Mouse (Mus musculus) adrenal gland, postnatal 14 days (tissue): Measurements from ENCODE around the gene Guca2a. TPM values are rescaled to one million over a fixed set of nuclear protein-coding genes. Genes with fewer than 3 reads are reported as not detected.
"Not testable (repeated sequence)": the region's sequence is repeated elsewhere in the genome, so short reads cannot be mapped to it uniquely, and the experiment has no call there.

Experiments used
- DNase-seq: peaks from one replicate; pipeline ENCODE4 v3.0.0; 2021; ENCODE audit warnings: mixed read lengths
- long read RNA-seq, 2 experiments: library from polyadenylated mRNA; stranded (forward); transcript quantifications; one replicate each; pipeline ENCODE4 v2.0.0; 2021
- total RNA-seq: library from RNA; stranded (reverse); gene quantifications from 2 replicates; pipeline ENCODE4 v1.2.3, GENCODE M21; 2021

Guca2a gene
- not detected in 2 replicates for total RNA-seq
- long read RNA-seq, experiment 1 = 0 reads
- long read RNA-seq, experiment 2 = 0 reads

DNA sequence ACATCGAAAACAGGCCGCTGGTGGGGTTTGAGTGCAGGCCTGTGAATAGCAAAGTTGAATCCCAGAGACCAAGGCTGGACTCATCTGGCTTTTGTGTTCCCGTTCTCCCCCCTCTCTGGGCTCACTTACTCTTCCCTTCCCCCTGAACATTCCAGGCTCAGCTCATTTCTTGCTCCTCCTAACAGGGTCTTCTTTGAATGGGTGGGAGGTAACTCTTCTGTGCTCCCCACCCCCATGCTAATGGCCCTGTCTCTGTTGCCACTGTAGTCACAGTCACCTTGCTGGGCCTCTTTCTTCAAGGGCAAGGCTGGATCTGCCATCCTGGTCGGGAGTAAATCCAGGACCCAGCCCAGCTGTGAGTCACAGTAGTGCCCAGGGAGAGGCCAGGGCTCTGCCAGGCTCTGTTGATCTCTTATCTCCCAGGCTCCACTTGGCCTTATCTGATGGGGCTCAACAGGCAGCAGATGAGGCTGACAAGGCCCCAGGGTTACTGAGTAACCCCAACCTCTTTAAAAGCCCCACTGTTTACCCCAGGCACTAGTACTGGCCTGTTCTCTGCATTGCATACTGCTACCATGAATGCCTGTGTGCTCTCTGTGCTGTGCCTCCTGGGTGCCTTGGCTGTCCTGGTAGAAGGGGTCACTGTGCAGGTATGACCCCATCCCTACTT lies at the start of gene Guca2a:
TSS of gene Guca2a (plus strand) at position 529 of the 670 bp plus-strand sequence.
- DNase-seq = peak; percentile 73

DNA sequence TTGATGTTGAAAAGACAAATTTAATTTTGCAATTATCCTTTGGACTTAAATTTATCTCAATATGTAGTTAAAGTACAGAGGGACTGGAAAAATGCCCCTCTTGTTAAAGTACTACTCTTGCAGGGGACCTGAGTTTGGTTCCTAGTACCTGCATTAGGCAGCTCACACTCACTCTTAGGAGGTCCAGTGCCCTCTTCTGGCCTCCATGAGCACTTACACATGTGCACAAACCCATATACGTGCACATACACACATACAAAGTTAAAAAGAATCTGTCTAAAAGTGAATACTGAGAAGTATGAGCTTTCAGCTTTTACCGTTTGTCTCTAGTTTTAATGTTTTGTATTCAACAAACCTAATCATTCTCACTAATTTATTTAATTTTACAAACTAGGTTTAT lies 49.5 kb upstream of the Guca2a start:
- no peak for DNase-seq

DNA sequence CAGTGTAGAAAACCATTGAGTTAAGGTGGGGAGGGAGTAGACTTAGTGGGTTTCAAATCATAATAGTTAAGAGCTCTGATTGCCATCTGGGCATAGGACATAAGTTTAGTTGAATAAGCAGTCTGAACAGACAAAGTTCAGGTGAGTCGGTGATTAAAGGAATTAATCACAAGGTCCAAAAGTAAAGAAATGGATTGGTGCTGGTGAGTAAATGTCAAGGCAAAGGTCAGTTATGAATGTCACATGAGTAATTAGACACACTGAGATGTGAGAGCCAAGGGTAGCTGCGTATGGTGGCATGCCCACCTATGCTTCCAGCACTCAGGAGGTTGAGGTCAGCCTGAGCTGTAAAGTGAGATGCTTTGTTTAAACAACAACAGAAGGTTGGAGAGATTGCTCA lies 48.1 kb upstream of the Guca2a start:
- no peak for DNase-seq

DNA sequence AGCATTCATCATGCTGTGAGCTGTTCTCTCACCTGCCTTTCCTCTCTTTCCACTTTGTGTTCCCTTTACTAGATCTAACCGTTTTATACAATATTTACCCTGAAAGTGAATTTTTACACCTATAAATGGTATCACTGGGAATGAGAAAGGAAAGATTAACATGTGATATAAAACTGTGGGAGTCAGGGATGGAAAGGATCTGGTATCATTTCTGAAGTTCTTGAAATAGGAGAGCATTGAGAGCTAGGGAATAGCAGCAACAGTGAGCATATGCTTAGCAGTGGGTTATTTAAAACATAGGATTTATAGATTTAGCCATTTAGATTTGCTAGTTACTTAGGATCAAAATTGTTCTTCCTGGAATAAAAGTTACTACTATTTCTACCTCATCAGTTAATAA lies 47.5 kb upstream of the Guca2a start:
- no peak for DNase-seq

DNA sequence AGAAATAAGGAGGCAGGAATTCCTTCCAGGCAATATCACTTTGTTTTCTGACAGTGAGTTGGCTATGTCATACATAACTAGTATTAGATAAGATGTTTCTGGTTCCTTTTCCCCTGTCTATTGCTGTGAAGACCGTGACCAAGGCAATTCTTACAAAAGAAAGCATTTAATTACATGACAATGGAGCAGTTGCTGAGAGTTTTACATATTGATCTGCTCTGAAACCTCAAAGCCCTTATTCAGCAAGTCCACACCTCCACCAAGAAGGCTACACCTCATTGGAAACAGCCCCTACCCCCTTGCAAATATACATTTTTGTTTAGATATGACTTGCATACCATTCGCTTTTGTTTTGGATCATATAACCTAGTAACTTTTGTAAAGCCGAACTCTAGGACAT lies 45.0 kb upstream of the Guca2a start:
- DNase-seq = no peak

DNA sequence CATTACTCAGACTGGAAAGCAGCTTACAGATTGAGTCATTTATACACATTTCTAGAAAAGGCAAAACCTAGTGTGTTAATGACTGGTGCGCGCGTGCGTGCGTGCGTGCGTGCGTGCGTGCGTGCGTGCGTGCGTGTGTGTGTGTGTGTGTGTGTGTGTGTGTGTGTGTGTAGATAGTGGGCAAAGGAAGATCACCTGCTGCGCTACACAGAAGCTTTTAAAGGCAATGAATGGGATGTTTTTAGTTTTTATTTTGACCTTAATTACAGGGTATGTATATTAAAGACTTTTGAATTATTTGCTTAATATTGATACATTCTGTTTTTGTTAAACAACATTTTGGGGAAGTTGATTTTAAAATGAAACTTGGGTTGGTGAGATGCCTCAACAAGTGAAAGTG lies 43.2 kb upstream of the Guca2a start:
- DNase-seq = no peak

DNA sequence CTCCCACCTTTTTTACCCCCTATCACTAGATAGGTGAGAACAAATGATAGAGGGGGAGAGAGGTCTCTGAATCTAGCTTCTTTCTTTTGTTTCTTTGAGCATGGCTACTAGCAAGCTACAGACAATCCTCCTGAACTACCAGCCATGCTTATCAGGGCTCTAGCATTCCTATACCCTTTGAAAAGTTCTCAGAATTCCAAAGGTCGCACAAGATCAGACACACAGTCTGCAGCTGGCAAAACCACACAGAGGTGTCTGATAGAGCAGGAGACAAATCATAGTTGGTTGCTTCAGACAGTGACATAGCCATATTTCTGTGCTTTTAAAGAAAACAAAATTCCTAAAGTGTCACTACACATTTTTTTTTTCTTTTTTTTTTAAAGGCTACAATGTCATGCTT lies 37.9 kb upstream of the Guca2a start:
- no peak for DNase-seq

DNA sequence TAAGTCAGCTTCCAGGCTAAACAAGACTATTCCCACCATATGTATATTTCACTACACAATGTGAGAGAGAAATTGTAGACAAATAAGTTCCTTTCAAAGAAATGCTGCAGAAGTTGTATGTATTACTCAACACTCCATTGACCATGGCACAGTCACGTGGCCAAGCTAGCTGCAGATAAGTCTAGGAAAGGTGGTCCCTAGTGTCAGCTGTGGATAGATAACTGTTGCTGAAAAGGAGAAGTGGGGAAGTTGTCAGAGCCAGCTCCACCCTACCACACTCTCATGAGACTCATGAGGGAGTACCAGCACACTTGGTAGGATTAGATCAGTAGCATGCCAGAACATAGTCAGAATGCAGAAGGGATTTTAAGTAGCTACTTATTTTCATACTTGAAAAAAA lies 28.0 kb upstream of the Guca2a start:
- no peak for DNase-seq

DNA sequence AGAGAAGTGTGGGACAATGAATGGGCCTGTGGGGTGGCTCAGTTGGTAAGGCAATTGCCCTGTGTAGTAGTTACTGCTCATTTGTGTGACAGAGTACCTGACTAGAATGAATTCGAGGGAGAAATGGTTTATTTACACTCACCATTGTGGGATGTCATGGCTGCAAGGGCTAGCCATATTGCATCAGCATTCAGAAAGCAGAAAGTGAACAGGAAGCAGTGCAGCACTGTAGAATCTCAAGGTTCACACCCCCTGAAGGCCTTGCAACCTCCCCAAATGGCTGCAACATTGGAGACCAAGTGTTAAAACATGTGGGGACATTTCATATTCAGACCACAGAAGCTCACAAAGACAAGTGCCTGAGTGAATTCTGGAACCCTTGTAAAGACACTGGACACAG lies 23.4 kb upstream of the Guca2a start:
- peak; percentile 7 for DNase-seq

DNA sequence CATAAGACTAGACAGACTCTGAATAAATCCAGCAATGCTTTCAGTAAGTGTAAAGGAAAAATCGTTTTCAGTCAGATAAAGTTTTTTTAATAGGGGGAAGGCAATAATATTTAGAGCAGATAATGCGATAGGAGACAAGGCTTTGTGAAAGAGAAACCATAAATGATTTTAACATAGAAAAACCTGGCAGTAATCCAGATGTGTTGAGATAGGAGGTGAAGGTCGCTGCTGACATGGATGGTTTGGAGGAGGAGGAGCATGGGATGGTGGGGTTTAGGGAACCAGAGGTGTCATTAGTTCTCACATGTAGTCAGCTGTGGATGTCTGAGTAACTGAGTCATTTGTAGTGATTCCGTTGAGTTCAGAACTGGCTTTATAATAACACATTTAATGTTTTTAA lies 22.8 kb upstream of the Guca2a start:
- peak; percentile 16 for DNase-seq

DNA sequence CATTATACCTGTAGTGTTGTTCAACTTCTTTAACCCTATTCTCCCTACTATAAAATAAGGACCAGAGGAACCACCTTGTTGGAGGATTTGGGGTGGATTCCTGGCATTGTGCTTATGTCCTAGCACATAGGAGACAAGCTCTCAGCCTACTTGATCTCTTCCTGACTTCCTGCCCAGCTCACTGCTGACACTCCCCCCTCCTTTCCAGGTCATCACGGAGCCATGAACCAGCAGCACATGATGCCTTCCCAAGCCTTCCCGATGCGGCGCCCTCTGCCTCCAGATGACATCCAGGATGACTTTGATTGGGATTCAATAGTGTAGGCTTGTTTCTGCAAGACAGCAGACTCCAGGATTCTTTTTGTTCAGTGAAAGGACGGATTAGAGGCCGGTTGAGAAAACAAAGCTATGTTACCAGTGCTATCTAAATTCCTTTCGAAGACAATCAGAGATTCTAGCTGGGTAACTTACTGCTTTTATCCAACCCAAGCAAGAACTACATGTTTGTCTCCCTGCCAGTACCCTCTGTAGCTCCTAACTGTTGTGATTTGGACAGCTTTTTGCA lies 11.3 kb upstream of the Guca2a start:
- no peak for DNase-seq

DNA sequence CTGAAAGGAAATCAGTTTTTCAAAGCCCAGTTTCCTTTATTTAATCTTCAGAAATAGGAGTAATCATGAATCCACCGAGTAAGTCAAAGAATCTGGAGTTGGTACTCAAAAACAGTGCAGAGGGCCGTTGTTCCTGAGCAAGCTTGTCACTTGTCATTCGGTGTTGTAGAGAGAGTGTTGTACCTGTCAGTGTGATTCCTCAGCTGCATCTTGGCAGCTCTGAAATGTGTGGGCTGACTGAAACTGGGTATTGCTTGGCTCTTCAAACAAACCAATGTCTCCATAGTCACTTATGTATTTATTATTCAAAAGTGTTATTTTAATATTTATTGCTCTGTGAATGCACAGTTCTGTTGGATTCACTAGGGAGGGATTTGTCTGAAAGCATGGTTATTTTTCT lies 10.6 kb upstream of the Guca2a start:
- DNase-seq = no peak

DNA sequence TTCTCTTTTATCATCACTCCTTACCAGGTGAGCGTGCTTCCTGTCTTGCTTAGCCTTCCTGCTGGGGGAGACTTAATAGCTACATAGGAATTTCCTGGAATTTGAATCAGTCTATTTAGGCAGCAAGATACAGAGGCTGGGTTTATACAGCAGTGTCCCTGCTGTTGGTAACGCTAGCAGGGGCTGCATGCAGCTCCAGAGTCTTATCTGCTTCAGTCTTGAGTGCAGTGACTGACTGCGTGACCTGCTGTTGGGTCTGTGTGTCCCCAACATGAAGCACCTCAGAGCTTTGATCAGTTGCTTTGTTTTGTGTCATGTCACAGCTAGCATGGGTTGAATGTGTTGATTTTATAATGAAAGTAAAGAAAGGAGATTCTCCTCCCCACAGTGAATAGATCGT lies 10.2 kb upstream of the Guca2a start:
- DNase-seq = no peak

DNA sequence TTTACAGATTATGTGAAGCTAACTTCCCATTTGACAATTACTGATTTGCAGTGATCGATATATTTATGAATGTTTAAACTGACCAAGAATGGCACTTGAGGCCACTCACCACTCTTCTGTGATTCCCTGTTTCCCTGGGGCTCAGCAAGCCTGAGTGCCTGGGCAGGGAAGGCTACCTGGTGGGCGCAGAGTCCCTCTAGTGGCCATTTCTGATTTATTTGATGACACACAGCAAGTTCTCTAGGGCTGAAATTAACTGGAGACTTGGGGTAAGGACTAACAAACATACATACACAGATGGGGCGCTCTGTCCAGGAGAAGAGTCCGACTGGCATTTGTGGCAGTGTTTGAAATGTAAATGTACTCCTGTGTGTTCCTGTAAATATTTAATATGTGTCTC lies 9.1 kb upstream of the Guca2a start:
- DNase-seq = not testable (repeated sequence)

DNA sequence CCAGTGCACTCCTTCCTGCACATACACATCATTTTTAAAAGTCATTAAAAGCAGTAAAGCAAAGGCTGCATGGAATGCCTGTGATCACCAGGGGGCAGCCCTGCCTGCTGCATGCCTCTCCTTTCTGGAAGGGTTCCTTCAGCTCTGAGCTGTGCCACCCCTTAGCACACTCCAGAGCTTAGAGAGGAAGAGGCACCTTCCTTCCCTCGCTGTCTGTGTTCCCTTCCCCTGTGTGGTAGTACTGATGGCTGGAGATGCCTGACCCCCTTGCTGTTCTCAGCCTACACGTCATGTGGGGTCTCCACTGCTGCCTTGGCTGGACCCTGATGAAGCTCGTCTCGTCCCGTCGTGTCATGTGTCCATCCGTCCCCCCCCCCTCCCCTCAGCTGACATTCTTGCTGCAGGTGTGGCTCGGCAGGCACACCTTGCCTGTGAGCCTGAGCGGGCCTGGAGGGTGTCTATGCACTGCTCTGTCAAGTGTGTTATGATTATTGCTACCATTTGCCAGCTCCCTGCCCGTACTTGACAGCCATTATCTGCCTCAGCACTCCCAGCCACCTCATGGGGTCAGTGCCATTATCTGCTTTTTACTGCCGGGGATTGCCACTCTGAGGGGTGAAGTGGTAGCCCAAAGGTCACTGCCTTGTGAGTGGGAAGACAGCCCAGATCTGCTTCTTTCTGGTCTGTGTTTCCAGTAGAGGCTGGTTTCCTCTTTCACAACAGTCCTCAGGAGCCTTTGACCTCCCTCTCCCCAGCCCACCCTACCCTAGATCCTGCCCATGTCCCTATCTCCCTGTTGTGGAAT lies 6.2 kb upstream of the Guca2a start:
- DNase-seq = peak; percentile 67

DNA sequence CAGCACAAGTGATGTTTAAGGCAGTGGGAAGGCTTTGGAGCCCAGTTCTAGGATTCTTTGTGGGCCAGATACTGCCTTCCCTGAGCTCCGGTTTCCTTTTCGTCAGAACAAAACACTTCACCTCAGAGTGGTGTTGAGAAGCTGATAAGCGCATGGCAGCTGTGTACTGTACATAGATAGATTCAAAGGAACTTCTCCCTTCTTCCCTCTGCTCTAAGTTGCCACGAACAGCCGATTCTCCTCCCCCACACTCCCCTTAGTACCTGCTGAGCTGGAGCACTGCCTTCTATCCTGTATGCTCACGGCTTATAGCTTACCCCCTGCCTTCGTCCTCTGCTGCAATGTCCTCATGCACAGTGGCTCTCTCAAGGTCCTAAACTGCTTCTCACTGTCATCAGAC lies 4.8 kb upstream of the Guca2a start:
- DNase-seq = no peak

DNA sequence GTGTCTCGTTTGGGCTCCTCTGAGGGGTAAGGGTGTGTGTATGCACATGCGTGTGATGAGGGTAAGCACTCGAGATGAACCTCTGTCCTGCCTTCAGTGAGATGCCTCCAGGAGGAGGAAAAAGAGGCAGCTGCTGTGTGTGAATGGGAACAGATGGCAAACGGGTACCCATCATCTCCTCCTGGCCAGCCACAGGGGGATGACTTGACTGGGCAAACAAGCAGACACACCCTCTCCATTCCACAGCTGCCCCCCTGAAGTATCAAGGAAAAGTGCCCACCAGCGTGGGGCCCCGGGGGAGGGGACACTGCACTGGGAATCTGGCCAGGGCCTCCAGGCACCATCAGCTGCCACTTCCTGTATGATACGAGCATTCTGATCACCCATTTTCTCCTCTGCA lies 4.2 kb upstream of the Guca2a start:
- DNase-seq = peak; percentile 5

DNA sequence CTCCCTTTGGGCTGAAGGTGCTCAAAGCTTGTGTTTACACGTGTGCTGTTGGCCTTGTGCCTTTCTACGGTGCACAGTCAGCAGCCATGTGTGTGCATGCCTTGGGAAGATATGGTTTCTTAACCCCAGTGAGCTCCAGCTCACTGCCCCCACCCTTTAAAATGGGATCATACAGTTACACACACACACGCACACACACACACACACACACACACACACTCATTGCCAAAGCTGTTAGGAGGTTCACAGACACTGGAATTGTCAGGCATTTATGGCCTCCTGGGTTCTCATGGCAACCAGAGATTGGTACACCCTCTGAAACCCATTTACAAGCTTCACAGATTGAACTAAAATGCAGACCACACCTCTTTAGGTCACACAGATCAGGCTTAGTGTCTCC lies 3.6 kb upstream of the Guca2a start:
- no peak for DNase-seq

DNA sequence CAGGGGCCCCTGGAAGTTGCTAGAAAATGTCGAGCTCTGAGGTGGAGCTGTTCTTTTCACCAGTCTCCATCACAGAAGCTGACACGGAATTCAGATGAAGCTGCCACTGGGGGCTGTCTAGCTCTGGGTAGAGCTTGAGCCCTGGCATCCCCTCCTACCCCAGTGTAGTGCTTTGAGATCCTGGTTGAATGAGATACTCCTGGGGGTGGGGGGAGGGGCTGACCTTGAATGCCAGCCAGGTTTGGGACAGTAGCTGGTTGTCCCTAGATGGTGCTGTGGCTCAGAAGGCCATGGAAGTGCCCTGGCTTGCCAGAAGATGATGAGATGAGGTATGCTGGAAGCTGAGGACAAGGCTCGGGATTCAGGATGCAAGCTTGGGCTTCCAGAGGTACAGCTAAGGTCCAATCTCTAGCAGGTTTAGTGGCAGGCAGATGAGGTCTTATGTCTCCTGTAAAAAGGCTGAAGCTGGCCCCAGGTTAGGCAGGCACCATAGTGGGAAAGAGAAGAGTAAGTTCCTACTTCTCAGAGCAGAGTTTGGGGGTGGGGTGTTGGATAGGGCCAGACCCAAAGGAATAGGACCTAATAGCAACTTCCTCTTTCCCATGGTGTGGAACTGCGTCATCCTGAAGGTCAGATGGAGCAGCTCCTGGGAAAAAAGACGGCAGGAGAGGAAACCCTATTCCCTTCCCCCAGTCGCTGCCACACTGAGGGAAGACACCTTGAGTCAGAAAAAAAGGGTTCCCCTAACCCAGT lies 2.4 kb upstream of the Guca2a start:
- DNase-seq = peak; percentile 11

DNA sequence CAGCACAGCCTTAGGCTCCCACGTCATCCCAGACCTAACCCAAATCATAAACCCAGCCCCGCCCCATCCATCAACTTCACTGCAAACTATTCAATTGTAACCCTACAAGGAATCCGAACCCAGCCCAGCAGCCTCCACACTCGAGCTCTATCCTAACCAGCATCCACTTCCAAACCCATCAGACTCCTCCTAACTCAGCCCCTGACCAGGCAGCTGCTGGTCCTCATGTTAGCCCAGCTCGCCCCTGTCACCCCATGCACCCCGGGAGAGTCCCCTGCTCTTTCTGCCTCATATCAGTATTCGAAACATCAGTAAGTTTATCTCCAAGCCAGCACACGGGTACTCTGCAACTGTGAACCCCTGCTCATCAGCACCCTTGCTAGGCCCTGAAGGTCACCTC lies 1.8 kb upstream of the Guca2a start:
- DNase-seq = no peak

DNA sequence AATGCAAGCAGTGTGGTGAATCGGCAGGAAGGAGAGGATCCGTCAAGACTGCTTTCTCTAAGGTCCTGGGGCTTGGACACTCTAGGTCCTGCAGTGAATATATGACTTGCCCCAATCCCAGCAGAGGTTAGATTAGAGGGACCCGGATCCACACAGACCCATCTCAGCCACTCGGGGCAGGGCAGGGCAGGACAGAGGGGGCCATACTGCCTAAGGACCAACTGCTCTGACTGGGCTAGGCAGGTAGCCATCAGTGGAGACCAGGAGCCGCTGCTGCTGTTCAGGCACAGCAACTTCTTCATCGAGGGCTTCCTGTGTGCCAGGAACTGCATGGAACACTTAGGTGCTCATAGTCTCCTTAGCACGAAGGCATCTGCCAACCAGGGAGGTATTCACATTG lies 773 bp upstream of the Guca2a start:
- no peak for DNase-seq

DNA sequence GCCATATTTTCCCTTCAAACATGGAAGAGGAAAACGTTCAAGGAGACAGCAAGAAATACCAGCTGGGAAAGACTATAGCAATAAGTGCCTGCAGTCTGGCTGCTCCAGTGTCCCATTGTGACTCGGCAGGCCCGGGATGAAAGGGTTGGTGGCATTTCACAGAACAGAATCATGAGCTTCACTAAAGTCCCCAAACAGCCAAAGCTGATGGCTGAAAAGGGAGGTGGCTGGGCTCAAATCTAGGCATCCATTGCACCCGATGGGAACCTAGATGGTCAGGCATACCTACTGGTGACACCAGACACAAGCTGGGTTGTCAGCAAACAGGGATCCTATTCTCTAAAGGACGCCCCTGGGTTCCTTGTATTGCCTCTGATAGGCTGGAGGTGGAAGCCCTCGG lies 442 bp downstream of the Guca2a start:
- no peak for DNase-seq

DNA sequence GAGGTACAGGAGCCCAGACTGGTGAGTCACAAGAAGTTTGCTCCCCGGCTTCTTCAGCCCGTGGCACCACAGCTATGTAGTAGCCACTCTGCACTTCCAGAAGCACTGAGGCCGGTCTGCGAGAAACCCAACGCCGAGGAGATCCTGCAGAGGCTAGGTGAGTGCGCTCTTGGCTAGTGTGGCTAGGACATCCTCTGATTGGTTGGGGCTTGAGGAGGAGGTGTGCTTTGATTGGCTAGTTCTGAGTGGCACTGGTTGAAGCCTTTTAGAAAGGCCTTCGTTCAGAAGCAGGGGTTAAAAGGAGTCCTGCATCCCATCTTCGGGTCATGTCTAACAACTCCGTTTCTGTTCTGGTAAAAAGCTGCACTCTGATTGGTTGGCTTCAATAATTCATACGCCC lies 1.2 kb downstream of the Guca2a start:
- no peak for DNase-seq
